Mouse (Mus musculus): ENCODE results near the gene Zfp819.

GRCm38 (mm10) chr7:43571216-43571615, 35.8 kb upstream of the Zfp819 start:
- TF ChIP-seq CTCF (IDR thresholded peaks at IDR 0.05; ENCODE audit: low read depth, low read length) = no peak
- no peak for TF ChIP-seq GATA1 (IDR thresholded peaks at IDR 0.05; ENCODE audit: borderline replicate concordance, low read length)
- no peak for TF ChIP-seq TAL1 (conservative IDR thresholded peaks at IDR 0.05; ENCODE audit: low read depth, low read length)
- no peak for TF ChIP-seq POLR2AphosphoS5 (IDR thresholded peaks at IDR 0.05; ENCODE audit: insufficient replicate concordance, low read depth, low read length)
- no peak for TF ChIP-seq GATA2 (IDR thresholded peaks at IDR 0.05; ENCODE audit: borderline replicate concordance, low read depth, low read length)

Measured in G1E (cell line).